Mouse (Mus musculus): ENCODE results near the gene Mlycd.

DNA sequence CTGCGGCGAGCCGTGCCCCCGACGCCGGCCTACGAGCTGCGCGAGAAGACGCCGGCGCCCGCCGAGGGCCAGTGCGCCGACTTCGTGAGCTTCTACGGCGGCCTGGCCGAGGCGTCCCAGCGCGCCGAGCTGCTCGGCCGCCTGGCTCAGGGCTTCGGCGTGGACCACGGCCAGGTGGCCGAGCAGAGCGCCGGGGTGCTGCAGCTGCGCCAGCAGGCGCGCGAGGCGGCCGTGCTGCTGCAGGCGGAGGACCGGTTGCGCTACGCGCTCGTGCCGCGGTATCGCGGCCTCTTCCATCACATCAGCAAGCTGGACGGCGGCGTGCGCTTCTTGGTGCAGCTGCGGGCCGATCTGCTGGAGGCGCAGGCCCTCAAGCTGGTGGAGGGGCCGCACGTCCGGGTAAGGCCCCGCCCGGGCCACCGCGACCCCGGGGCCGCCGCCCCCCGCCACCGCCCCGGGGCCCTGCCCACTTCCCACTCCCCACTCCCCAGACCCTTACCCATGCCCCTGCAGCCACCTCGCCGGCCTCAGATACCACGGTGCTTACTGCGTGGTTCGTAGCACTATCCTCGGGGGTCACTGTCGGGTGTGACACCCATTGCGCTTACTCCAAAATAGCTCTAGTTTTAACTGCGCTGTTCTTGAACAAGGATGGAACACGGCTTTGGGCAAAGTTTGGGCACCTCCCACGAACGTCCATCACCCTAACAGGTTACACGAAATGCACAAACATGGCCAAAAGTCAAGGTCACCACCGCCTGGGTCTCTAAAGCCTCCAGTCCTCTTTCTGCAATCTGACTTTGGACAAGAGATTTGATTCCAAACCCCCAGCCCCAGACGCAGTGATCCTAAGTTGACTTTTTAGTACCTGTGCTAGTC lies 633 bp downstream of the Mlycd start:
- TF ChIP-seq CTCF (conservative IDR thresholded peaks at IDR 0.05; ENCODE audit: low read length): no peak
- no peak for TF ChIP-seq POU5F1 (IDR thresholded peaks at IDR 0.05; ENCODE audit: borderline replicate concordance, low read length)
- TF ChIP-seq NANOG (IDR thresholded peaks at IDR 0.05; ENCODE audit: borderline replicate concordance, low read length): no peak

Measured in E14TG2a.4 (cell line).